Mouse (Mus musculus) thymus, postnatal 14 days (tissue): ENCODE measurements at regions not wholly inside any gene's neighbourhood (a gene's known extent, or its start where the extent isn't known, plus 50 kb on each side); places are given as distances from the start of the nearest gene placed in this dataset.

ENCODE experiments used
- DNase-seq: peaks from one replicate; pipeline ENCODE4 v3.0.0; 2021

- no peak for DNase-seq
Measured at GRCm38 (mm10) chr8:36364567-36365231, 599.1 kb downstream of the Gm19410 start.

GRCm38 (mm10) chr8:36365945-36366344 is 600.4 kb downstream of the Gm19410 start:
- DNase-seq, result no peak

GRCm38 (mm10) chr8:36376579-36377350 is 611.2 kb downstream of the Gm19410 start:
- DNase-seq, result no peak

- DNase-seq, result no peak
Measured at GRCm38 (mm10) chr8:36394487-36394886, 598.9 kb upstream of the AI429214 start.

- no peak for DNase-seq
Measured at GRCm38 (mm10) chr8:36396493-36396892, 596.9 kb upstream of the AI429214 start.

- no peak for DNase-seq
Measured at GRCm38 (mm10) chr8:36406706-36407105, 586.7 kb upstream of the AI429214 start.
